ENCODE assay signal across 7 mouse cellular contexts in genomic region chr7:121864858-121865585, GRCm38 (mm10). TPM values are rescaled to one million over a fixed set of nuclear protein-coding genes. Genes with fewer than 3 reads are reported as not detected.
DNase-seq lines count a peak whose midpoint lies in the region; ATAC-seq and TF ChIP-seq lines count a peak whose summit lies in the region.

Scnn1b (plus strand) TSS chr7:121865038.

- H3K4me3 ChIP-seq in embryonic facial prominence, embryonic 12.5 days, result peak within 1 kb of the TSS; percentile 34
- H3K4me3 ChIP-seq in thymus, adult 2 months (ENCODE audit: control insufficient read depth, insufficient read depth, low read length), result no peak within 1 kb of the TSS

- H3K36me3 ChIP-seq in embryonic facial prominence, embryonic 12.5 days, result no peaks in the 10 kb centered on the region
- H3K36me3 ChIP-seq in thymus, adult 2 months (ENCODE audit: control insufficient read depth, insufficient read depth, low read length), result no peaks in the 10 kb centered on the region

- no peaks in the 10 kb centered on the region for H3K9me3 ChIP-seq in embryonic facial prominence, embryonic 12.5 days

- H3K4me2 ChIP-seq in embryonic facial prominence, embryonic 12.5 days (replicated peaks), result peak within 1 kb of the TSS; percentile 64

- no peak within 1 kb of the TSS for H3K9ac ChIP-seq in embryonic facial prominence, embryonic 12.5 days

- peak; percentile 16 for DNase-seq in R1 (ENCODE audit: low read depth, low spot score)
- peak; percentile 15 for DNase-seq in kidney, adult 9 months
- DNase-seq in lung, postnatal 4 days, result peak; percentile 59 to 72
- DNase-seq in adrenal gland, postnatal 36 days, result no peak
- no peak for DNase-seq in testis, postnatal 10 days (ENCODE audit: low spot score)
- DNase-seq in thymus, adult 2 months, result no peak

- 2% methylated on average over 37 of the region's 42 CpGs for WGBS in embryonic facial prominence, embryonic 12.5 days
- 7% methylated on average over 42 of the region's 42 CpGs for WGBS in thymus, adult 2 months

- H3K27ac ChIP-seq in embryonic facial prominence, embryonic 12.5 days, result no peak within 1 kb of the TSS
- H3K27ac ChIP-seq in thymus, adult 2 months (ENCODE audit: control insufficient read depth, insufficient read depth, low read length), result no peak within 1 kb of the TSS

- ATAC-seq in embryonic facial prominence, embryonic 12.5 days (ENCODE audit: insufficient number of reproducible peaks, insufficient read depth, low FRiP score, low TSS enrichment), result no peak

- no peak for TF ChIP-seq POLR2A in thymus, adult 2 months (IDR thresholded peaks at IDR 0.05; ENCODE audit: control insufficient read depth, extremely low read depth, insufficient read depth, low read length, poor library complexity)

- H3K4me1 ChIP-seq in embryonic facial prominence, embryonic 12.5 days, result peaks cover 6% of the 10 kb centered on the region; the same call in 1 of the 2 replicates
- no peaks in the 10 kb centered on the region for H3K4me1 ChIP-seq in thymus, adult 2 months (replicated peaks; ENCODE audit: control insufficient read depth, insufficient read depth, low read length)

- no peak for TF ChIP-seq CTCF in thymus, adult 2 months (IDR thresholded peaks at IDR 0.05; ENCODE audit: borderline replicate concordance, control insufficient read depth, extremely low read depth, insufficient read depth, low read length, poor library complexity)

- H3K27me3 ChIP-seq in embryonic facial prominence, embryonic 12.5 days, result peaks cover 37% of the 10 kb centered on the region
- peaks cover 3% of the 10 kb centered on the region; the same call in 1 of the 2 replicates for H3K27me3 ChIP-seq in thymus, adult 2 months (ENCODE audit: control insufficient read depth, insufficient read depth, low read length)

RNA-seq across cellular contexts. Expression of gene Scnn1b, which starts in this region (rescaled TPM):
- 0.23 TPM in 2 replicates for polyA plus RNA-seq in embryonic facial prominence, embryonic 12.5 days (2016; fragmentation: Nextera tagmentation; extraction: Ambion mirVana)
- total RNA-seq in adrenal gland, postnatal 36 days (2021), result under 1 TPM in 1 of 2 experiments, not detected in 1; 0.23 TPM
- 0.52 and 1.1 TPM in 2 replicates for polyA plus RNA-seq in thymus, adult 2 months (2012; rRNA removed)

Comparison
In these comparisons a context has a peak if more than half of its experiments do, and no peak if none do; other contexts are left out.
1. DNase-seq: peak in R1 (single experiment), kidney, adult 9 months (single experiment) and lung, postnatal 4 days (2 of 2); none in adrenal gland, postnatal 36 days (0 of 2), testis, postnatal 10 days (single experiment) and thymus, adult 2 months (single experiment).